Mouse (Mus musculus) ES-E14 (cell line): ENCODE data around the gene Itga10.

ENCODE experiments used
- MAFK ChIP-seq: IDR thresholded peaks from 2 replicates; pipeline ENCODE4 v1.6.1; 2014; ENCODE audit warnings: mild to moderate bottlenecking, low read depth, low read length, inconsistent platforms; ENCODE audit not compliant: insufficient read depth
- ZC3H11A ChIP-seq: IDR thresholded peaks from 2 replicates; pipeline ENCODE4 v1.6.1; 2012; ENCODE audit warnings: low read depth, mild to moderate bottlenecking, inconsistent platforms, low read length, borderline replicate concordance

DNA sequence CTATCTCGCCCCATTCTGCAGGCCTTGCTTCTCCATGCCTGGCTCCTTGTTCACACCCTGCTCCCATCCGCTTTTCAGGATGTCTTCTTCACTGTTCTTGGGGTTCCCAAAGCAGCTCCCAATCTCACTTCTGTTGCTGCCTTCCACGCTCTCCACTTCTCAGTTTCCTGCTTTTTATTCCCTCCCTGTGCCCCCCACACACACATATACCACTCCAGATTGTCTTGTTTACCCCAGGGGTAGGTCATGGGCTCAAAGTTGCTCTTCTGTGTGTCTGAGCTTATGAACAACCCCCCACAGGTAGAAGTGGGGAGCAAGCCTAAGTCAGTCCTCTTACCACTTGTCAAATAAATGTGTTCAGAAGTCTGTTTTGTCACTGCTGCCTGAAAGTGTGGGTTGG, 46.0 kb upstream of the Itga10 start:
- TF ChIP-seq MAFK, result no peak
- TF ChIP-seq ZC3H11A, result no peak
